Mouse (Mus musculus): ENCODE results near the gene Tubb1. TPM values are rescaled to one million over a fixed set of nuclear protein-coding genes. Genes with fewer than 3 reads are reported as not detected.
A peak's percentile ranks its signal among the peaks of the same experiment; 100 is the strongest.

The Tubb1 gene
- polyA plus RNA-seq, 1 experiment: 0.04 TPM

- DNase-seq (ENCODE audit: low spot score): no peak
These were observed 7.4 kb upstream of the Tubb1 start for GRCm38 (mm10) chr2:174443046-174443445.

DNA sequence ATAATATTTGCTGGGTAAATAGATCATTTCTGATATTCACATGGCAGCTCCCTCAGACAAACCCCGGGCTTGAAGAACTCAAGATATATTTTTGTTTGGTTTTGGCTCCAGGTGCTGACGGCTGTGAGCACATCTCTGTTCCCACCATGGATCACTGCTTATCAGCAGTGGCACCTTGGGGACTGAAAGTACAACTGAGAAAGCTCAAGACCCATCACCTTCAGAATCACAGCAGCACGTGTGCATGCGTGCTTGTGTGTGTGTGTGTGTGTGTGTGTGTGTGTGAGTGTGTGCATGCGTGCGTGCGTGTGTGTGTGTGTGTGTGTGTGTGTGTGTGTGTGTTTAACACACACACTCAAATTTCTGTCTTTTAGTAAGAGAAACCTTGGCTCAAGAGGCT is 6.1 kb upstream of the Tubb1 start:
- DNase-seq (ENCODE audit: low spot score): no peak

GRCm38 (mm10) chr2:174445018-174445417 is 5.5 kb upstream of the Tubb1 start:
- DNase-seq (ENCODE audit: low spot score): no peak

DNA sequence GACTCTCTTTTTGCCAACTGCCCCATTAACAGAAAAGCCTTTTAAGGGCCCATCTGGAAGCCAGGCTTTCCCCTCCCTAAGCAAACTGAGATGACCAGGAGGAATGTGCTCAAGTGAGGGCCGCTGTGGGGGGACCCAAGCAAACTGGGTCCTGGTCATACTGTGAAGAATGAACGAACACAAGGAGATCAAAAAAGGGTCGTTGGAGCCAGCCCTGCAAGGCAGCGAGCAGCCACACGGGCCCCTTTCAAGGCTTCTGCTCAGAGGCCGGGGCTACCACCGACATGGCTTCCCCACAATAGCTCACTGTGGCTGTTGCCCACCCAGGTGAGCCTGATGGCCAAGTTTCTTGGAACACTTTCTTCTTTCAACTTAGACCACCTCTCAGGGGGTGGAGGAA is 4.0 kb upstream of the Tubb1 start:
- DNase-seq (ENCODE audit: low spot score): no peak

- DNase-seq (ENCODE audit: low spot score): no peak
These were observed 3.6 kb upstream of the Tubb1 start for GRCm38 (mm10) chr2:174446905-174447304.

DNA sequence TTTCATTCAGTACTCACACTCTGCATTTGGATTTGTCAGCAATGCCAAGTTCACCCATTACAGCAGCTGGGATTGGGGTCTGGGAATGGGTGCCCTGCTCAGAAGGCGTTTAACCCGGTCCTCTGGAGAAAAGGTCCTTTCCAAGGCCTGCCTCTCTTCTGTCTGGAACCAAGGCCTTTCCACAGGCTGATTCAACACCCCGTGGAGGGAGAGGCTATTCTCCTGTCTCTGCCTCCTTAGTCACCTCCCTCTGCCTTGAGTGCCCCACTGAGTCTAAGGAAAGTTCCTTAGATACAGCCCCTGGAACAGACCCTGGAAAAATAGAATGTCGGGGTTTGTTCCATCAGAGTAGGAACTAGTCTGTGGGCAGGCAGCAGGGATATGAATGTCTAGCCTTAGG is 2.1 kb upstream of the Tubb1 start:
- no peak for DNase-seq (ENCODE audit: low spot score)

DNA sequence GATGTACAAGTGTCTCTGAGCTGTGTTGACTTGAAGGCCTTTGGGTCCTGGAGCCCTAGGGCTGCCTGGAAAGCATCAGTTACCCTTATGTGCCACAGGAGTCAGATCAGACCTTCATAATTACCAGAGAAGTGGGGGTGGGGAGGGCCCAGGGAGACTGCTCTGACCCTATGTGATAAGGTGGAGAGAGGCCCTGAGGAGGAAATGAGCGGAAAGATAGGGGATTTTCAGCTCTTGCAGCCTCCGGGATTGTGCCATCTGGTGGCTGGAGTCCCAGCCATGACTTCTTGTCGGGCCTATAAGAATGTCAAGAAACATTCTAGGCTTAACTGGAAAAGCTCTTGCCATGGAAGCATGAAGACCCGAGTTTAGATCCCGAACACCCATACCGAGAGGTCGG is 3.2 kb downstream of the Tubb1 start:
- no peak for DNase-seq (ENCODE audit: low spot score)

DNA sequence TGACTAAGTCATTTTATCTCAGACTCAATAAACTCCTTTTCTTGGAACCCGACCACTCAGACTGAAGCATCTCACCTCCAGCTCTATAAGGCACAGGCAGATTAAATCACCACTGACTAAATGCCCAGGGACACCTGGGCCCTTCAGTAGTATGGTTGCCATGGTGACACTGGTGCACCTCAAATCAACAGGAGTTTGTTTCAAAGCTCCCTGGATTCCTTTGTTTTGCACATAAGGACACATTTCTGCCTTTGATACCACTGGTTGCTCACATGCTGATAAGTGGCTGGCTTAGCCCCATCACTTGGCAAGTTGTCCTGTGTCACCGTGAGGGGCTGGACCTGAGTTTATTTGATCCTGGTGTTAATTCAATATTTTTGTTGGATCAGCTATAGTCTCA is 8.9 kb downstream of the Tubb1 start:
- no peak for DNase-seq (ENCODE audit: low spot score)

GRCm38 (mm10) chr2:174463370-174463769 is 12.9 kb downstream of the Tubb1 start:
- DNase-seq (ENCODE audit: low spot score): no peak

- peak; percentile 93 for DNase-seq (ENCODE audit: low spot score)
These were observed 13.5 kb downstream of the Tubb1 start, which contains the start of gene Atp5e for GRCm38 (mm10) chr2:174463789-174464523. TSS of gene Atp5e (minus strand) at chr2:174464105.

- DNase-seq (ENCODE audit: low spot score): no peak
These were observed 19.8 kb downstream of the Tubb1 start for GRCm38 (mm10) chr2:174470333-174470732.

GRCm38 (mm10) chr2:174470786-174471405 is 20.4 kb downstream of the Tubb1 start:
- no peak for DNase-seq (ENCODE audit: low spot score)

DNA sequence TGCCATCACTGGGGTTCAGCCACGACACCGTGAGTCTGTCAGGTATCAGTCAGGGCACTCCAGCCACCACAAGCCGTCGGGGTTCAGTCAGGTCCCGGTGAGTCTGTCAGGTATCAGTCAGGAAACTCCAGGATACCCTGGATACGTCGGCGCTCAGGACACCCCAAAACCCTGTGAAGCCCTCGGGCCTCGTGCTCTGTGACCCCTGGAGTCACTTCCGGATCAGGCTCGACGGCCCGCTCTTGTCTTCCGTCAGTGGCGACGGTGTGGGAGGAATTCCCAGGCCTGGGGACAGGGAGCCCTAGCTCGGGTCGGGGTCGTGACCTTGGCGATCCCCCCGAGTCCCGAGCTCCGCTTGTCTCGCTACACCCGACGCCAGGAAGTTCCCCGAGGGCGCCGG is 21.9 kb downstream of the Tubb1 start:
- DNase-seq (ENCODE audit: low spot score): no peak

DNA sequence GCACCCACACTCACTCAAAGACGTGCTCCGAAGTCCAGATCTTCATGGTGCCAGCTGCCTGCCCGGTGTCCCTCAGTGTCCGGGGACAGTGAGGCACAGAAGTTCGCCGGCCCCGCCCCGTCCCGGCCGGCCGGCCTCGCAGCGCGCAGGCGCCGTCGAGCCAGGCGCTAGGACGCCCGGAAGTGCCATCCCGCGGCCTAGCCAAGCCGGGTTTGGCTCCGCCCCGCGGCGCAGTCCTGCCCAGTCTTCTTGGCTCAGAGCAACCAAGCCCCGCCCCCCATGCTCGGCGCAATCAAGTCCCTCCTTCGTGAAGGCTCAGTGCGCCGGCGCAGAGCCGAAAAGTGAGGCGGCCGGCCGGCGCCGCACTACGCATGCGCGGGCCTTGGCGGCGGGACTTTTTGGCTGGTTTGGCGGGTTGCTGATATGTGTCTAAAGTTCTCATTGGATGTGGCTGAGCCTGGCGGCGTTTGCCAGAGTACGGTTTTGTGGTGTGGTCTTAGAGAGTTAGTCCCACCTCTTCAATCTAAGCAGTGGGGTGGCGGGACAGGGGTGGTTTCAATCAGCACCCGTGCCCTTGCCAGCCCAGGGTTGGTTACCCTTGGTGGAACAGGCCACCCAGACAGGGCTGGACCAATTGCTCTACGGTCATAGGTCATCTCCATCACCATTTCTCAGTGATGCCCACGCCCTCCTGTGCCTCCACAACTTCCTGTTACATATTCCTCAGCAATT is 22.5 kb downstream of the Tubb1 start, which contains the start of gene Prelid3b:
TSS of gene Prelid3b (minus strand) at position 264 of the 732 bp plus-strand sequence.
- DNase-seq (ENCODE audit: low spot score): peak; percentile 97

- DNase-seq (ENCODE audit: low spot score): no peak
These were observed 23.0 kb downstream of the Tubb1 start for GRCm38 (mm10) chr2:174473550-174473927.

DNA sequence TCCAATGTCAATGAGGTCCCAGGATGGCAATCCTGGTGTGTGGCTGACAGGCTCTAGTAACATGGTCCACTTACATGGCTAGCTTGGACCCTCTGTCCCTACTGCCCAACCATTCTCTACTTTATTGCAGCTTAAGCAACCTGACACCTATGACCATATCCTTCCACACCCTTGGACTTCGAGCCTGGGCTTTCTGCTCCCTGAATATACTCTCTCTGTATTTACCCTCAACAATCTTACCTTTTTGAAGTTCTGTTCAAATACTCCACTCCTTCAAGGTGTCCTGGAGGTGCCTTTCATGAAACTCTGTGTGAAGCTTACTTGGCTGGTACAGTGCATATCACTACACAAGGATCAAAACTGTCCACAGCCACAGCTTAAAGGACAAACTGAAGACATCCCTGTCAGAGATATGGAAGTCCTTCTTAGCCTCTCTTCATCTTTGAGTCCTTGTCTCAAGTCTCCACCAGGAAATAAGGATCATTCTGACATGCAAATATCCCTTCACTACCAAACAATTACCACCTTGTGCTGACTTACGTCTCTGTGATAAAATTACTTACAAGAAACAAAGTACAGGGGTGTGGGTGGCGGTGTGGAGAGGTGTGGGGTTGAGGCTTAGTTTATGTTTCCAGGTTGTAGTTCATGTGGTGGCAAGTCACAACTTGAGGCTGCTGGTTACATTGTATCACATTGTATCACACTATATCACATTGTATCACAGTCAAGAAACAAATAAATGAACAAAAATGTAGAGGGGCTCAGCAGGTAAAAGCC is 27.2 kb downstream of the Tubb1 start:
- DNase-seq (ENCODE audit: low spot score): no peak

- DNase-seq (ENCODE audit: low spot score): no peak
These were observed 28.3 kb downstream of the Tubb1 start for GRCm38 (mm10) chr2:174478746-174479145.

DNA sequence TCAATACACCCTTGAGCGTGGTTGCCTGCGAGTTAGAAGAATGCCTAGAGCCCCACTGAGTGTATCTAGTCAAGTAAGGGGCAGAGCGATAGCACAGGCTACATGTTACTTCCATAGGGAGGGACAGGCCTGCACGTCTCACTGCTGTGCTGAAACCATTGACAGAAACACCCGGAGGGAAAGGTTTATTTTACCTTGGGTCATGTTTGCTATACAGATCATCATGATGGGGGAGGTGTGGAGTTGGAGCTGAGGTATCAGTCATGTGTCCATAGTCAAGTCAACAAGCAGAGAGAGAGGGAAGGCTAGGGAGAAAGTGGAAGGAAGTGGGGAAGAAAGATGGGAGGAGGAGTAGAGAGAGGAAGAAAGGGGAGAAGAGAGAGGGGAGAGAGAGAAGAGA is 36.5 kb downstream of the Tubb1 start:
- no peak for DNase-seq (ENCODE audit: low spot score)

- DNase-seq (ENCODE audit: low spot score): no peak
These were observed 42.4 kb downstream of the Tubb1 start for GRCm38 (mm10) chr2:174492858-174493257.

DNA sequence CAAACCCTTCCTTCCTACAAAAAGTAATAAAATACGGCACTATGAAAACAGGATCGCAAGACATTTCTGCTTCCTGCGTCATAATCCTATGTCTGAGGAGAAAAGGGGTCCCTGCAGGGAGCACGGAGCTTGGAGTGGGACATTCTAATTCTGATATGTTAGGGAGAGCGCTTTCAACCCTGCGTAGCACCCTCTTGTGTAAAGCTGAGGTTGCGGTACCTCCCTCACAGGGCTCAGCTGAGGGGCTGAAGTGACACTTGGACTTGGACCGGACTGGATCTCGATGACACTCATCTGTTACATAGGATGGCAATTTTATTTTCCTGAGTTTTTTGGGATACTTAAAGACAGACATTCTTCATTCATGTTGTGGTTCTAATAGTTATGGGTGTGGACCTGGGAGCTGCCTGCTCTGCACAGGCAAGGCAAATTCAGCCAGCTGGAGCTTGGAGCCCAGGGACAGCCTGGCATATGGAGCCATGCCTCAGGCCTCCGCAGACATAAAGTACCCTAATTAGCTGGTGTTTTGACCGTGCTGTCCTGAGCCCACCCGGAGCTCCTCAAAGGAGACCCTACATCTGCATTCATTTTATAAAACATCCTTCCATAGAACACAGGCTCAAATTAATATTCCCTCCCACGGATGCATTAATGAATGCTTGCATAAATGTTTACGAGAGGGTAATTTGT is 50.5 kb downstream of the Tubb1 start:
- no peak for DNase-seq (ENCODE audit: low spot score)

DNA sequence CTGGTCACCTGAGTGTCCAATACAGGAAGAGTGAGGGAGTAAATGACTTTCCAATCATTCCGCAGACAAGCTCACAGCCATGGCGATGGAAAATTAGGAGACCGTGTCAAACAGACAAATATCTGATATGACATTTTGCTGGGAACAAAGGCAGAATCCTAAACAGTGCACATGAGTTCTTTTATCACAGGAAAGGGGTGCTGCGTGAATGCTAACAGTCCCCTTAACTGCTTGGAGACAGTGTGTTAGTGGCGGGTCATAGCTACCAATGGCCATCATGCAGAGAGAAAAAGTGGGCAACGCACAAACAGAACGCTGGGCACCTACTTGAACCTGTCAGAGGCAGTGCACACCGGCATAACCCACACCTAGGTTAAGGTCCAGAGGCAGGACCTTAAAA is 51.0 kb downstream of the Tubb1 start:
- DNase-seq (ENCODE audit: low spot score): no peak
